Mouse (Mus musculus) midbrain, embryonic 14.5 days (tissue): ENCODE data around the gene Mapk14. TPM values are rescaled to one million over a fixed set of nuclear protein-coding genes. Genes with fewer than 3 reads are reported as not detected.

Experiments used
- ATAC-seq: fragments of 200-750 bp; cut with Nextera tagmentation; 2 replicates; pipeline ENCODE4 v1.8.0; 2017; ENCODE audit warnings: moderate number of reproducible peaks, moderate library complexity; ENCODE audit not compliant: low FRiP score, low TSS enrichment
- DNase-seq: peaks from one replicate; pipeline ENCODE4 v3.0.0-alpha.2; 2015
- H3K27ac ChIP-seq: fragments of 300-500 bp; sonication (generic); replicated peaks from 2 replicates; pipeline ENCODE4 v1.5.1; 2014; ENCODE audit warnings: mild to moderate bottlenecking, low read depth, low read length, moderate library complexity
- H3K27me3 ChIP-seq: fragments of 300-500 bp; sonication (generic); 2 replicates; pipeline ENCODE4 v1.6.1; 2014; ENCODE audit warnings: low read length, control low read depth, mixed read lengths; ENCODE audit not compliant: control insufficient read depth, insufficient read depth
- H3K36me3 ChIP-seq: fragments of 300-500 bp; sonication (generic); 2 replicates; pipeline ENCODE4 v1.6.1; 2014; ENCODE audit warnings: low read length, control low read depth; ENCODE audit not compliant: control insufficient read depth, insufficient read depth
- H3K4me1 ChIP-seq: fragments of 300-500 bp; sonication (generic); 2 replicates; pipeline ENCODE4 v1.6.1; 2014; ENCODE audit warnings: mild to moderate bottlenecking, antibody characterized with exemption, low read length, control low read depth; ENCODE audit not compliant: control insufficient read depth, insufficient read depth
- H3K4me2 ChIP-seq: fragments of 300-500 bp; sonication (generic); 2 replicates; pipeline ENCODE4 v1.6.1; 2014; ENCODE audit warnings: mild to moderate bottlenecking, low read length, moderate library complexity
- H3K4me3 ChIP-seq: fragments of 300-500 bp; sonication (generic); replicated peaks from 2 replicates; pipeline ENCODE4 v1.5.1; 2014; ENCODE audit warnings: low read depth, low read length
- H3K9ac ChIP-seq: fragments of 300-500 bp; sonication (generic); replicated peaks from 2 replicates; pipeline ENCODE4 v1.6.1; 2014; ENCODE audit warnings: mild to moderate bottlenecking, low read length, moderate library complexity
- H3K9me3 ChIP-seq: fragments of 300-500 bp; sonication (generic); 2 replicates; pipeline ENCODE4 v1.6.1; 2016; ENCODE audit warnings: low read length, control low read depth, mixed read lengths; ENCODE audit not compliant: control insufficient read depth
- WGBS: fragments of 180-500 bp; shearing (Covaris S2); extraction: QIAGEN DNeasy Blood & Tissue Kit; methylation state at CpG from one replicate; pipeline ENCODE4 v1.1.7; 2014; 5-methylcytosine and 5-hydroxymethylcytosine counted together
- polyA plus RNA-seq: library from polyadenylated mRNA; unstranded; fragments of >200 nt; fragmentation: Nextera tagmentation; extraction: Ambion mirVana; gene quantifications from 2 replicates; pipeline ENCODE4 v1.2.1, GENCODE M21; 2014

Gene Mapk14
- polyA plus RNA-seq, 1 experiment from 2014 or later, result 32.7 TPM

DNA sequence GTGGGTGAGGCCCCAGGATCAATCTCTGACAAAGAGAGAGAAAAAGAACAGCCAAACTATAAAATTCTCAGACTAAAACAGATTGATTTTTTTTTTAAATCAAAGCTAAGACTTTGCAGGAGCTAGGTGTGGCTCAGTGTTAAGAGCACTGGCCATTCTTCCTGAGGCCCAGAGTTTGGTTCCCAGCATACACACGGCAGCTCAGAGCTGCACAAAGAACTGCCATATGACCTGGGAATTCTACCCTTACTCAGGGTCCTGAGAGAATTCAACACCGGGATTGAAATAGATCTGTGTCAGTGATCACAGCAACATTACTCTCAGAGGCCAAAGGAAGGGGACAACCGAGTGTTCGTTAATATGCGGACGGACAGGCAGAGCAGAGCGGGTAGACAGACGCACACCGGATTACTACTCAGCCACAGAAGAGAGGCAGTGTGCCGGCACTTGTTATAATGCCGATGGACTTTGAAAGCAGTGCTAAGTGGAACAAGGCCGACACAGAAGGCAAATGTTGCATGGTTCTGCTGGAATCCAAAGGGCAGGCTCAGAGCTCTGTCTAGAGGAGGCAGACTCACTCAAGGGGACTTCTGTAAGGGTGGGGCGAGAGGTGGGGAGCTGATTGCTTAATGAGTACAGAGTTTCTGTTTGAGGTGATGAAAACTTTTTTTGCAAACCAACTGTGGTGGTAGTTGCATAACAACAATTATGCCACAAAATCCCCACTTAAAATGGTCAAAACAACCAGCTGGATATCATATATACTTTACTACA lies 8.6 kb upstream of the Mapk14 start:
- Histone ChIP-seq H3K4me2 (no peak overlapping the region), H3K4me3 (no peak overlapping the region), H3K9me3 (no peaks in the 10 kb centered on the region), H3K27ac (no peak overlapping the region), H3K9ac (no peak overlapping the region), H3K4me1 (no peaks in the 10 kb centered on the region), H3K36me3 (no peaks in the 10 kb centered on the region), H3K27me3 (no peaks in the 10 kb centered on the region)
- no peak for DNase-seq
- WGBS, result 65% methylated on average over 13 of the region's 13 CpGs
- no peak for ATAC-seq

DNA sequence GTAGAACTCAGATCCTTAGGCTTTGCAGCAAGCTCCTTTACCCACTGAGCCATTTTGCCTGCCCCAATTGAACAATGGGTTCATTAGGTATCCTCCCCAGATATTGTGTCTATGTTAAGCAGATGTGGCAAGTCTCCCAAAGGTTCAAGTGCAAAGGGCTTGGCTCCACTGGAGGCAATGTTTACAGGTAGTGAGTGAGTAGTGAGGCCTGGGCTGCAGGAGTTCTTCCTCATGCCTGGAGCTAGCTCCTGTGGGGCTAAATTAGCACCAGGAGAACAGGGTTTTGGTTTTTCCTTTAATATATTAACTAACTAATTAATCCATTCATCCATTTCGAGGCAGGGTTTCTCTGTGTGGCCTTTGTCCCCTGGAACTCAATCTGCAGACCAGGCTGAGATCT lies 7.5 kb upstream of the Mapk14 start:
- 73% methylated on average over 1 of the region's 1 CpGs for WGBS
- Histone ChIP-seq H3K9me3 (no peaks in the 10 kb centered on the region), H3K27ac (no peak overlapping the region), H3K4me2 (no peak overlapping the region), H3K36me3 (no peaks in the 10 kb centered on the region), H3K4me3 (no peak overlapping the region), H3K27me3 (no peaks in the 10 kb centered on the region; the same call in 1 of the 2 replicates), H3K9ac (no peak overlapping the region), H3K4me1 (no peaks in the 10 kb centered on the region)
- no peak for DNase-seq
- ATAC-seq, result no peak

DNA sequence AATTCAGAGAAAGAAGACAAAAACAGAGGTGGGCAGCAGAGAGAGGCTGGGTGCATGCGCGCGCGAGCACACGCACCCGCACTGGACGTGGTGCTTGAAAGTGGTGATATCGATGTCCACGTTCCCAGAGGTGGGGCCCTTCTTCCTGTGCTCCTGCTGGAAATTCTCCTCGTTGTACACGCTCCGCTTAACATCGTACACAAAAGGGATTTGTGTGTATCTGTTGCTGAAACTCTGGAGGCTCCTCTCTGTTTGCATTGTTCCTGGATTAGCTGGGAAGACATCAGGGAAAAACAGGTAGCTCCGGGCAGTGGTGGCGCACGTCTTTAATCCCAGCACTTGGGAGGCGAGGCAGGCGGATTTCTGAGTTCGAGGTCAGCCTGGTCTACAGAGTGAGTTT lies 6.5 kb upstream of the Mapk14 start:
- H3K27ac ChIP-seq, result no peak overlapping the region
- no peak overlapping the region for H3K4me3 ChIP-seq
- 54% methylated on average over 19 of the region's 19 CpGs for WGBS
- no peak overlapping the region for H3K4me2 ChIP-seq
- H3K27me3 ChIP-seq, result no peaks in the 10 kb centered on the region; the same call in 1 of the 2 replicates
- H3K9ac ChIP-seq, result no peak overlapping the region
- DNase-seq, result no peak
- no peak for ATAC-seq
- no peaks in the 10 kb centered on the region for H3K36me3 ChIP-seq
- H3K9me3 ChIP-seq, result no peaks in the 10 kb centered on the region
- peaks cover 4% of the 10 kb centered on the region; the same call in 1 of the 2 replicates for H3K4me1 ChIP-seq

DNA sequence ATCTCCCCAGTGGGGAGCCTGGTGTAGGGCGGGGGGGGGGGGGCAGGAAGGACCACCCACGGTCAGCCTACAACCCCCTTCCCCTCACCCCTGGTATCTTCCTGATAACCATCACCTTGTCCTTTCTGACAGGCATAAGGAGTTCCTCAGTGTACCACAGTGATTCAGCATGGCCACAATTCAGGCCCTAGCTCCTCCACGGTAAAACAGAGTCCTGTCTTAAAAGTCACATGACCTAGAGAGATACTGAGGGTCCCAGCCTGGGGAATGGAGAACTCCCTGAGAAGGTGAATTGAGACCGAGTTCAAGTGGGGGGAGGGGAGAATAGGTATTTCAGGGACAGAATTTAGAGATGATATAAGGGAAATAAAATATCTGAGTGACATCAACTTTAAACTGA lies 3.8 kb upstream of the Mapk14 start:
- Histone ChIP-seq H3K36me3 (no peaks in the 10 kb centered on the region), H3K27ac (no peak overlapping the region)

DNA sequence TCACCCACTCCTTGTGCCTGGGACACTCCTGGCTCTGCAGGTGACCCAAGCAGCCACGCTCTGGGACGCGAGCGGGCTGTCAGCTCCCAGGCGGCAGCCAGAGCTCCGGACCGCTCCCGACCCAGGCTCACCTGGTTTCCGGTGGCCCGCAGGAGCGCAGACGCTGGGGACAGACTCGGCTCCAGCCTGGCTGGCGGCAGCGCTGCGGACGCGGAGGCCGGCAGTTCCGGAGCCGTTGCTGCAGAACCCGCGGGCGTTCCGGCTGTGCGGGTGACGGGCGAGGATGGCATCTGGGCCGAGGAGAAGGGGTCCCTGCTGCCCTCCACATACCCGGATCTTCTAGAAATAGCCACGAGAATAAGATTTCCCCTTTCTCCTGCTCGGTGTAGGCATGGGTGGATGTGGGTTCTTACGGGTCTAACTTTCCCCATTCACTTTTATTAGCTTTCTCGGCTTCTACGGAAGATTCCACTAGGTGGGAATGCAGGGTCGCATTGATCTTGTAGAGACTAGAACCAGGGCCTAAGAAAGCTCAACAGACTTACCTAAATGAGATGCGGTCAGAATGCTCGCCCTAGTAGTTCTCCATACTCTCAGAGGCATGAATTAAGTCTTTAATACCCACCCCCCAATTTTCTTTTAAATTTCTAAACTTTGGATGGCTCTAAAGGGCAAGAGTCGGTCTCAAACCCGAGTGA lies 1.4 kb upstream of the Mapk14 start, which contains the start of gene Slc26a8:
Gene Slc26a8 (minus strand): TSS at position 648 of the 698 bp plus-strand sequence.
- WGBS, result 8% methylated on average over 40 of the region's 40 CpGs
- H3K9ac ChIP-seq, result peak within 1 kb of the TSS; percentile 90
- peak; percentile 43 for DNase-seq
- peak within 1 kb of the TSS; percentile 79 for H3K4me2 ChIP-seq
- H3K27ac ChIP-seq, result peak within 1 kb of the TSS; percentile 95
- no peak for ATAC-seq
- peak within 1 kb of the TSS; percentile 95 for H3K4me3 ChIP-seq
- H3K27me3 ChIP-seq, result no peaks in the 10 kb centered on the region; the same call in 1 of the 2 replicates
- H3K36me3 ChIP-seq, result no peaks in the 10 kb centered on the region
- peaks cover 25% of the 10 kb centered on the region for H3K4me1 ChIP-seq
- H3K9me3 ChIP-seq, result no peaks in the 10 kb centered on the region

More for the DNA sequence above, 3.8 kb upstream of the Mapk14 start:
- H3K9me3 ChIP-seq, result no peaks in the 10 kb centered on the region
- H3K9ac ChIP-seq, result no peak overlapping the region
- no peak overlapping the region for H3K4me3 ChIP-seq
- no peaks in the 10 kb centered on the region; the same call in 1 of the 2 replicates for H3K27me3 ChIP-seq
- H3K4me2 ChIP-seq, result no peak overlapping the region
- peaks cover 11% of the 10 kb centered on the region; the same call in 1 of the 2 replicates for H3K4me1 ChIP-seq
- ATAC-seq (no peak), DNase-seq (no peak)
- 54% methylated on average over 4 of the region's 4 CpGs for WGBS

DNA sequence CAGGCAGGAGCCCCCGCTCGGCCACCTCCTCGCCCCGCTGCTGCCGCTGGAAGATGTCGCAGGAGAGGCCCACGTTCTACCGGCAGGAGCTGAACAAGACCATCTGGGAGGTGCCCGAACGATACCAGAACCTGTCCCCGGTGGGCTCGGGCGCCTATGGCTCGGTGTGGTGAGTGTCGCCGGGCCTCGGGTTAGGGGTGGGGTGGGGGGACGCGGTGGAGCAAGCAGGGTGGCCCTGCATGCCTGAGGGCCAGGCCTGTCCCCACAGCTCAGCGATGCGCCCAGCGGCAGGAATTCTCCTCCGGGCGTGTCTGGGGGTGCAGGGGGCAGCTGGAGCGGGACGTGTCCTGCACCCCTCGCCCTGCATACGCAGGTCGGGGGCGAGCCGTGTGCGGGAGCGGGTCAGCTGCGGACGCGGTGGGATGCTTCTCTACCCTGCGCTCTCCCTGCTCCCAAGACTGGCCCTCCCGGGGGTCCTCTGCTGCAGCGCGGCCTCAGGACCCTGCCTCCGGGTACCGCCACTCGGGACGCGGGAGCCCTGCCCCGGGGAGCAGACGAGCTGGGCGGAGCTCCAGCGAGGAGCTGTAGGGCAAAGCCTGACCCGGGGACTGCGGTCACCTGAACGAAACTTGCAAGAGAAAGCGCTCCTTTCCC lies 685 bp downstream of the Mapk14 start:
- H3K9me3 ChIP-seq, result no peaks in the 10 kb centered on the region
- DNase-seq (peak; percentile 68), ATAC-seq (peak; percentile 56)
- H3K4me3 ChIP-seq, result peak overlapping the region; percentile 95
- no peaks in the 10 kb centered on the region for H3K36me3 ChIP-seq
- H3K27me3 ChIP-seq, result no peaks in the 10 kb centered on the region; the same call in 1 of the 2 replicates
- H3K9ac ChIP-seq, result peak overlapping the region; percentile 90
- peak overlapping the region; percentile 95 for H3K27ac ChIP-seq
- WGBS, result under 1% methylated on average over 53 of the region's 53 CpGs
- peak overlapping the region; percentile 70 for H3K4me2 ChIP-seq
- peaks cover 28% of the 10 kb centered on the region for H3K4me1 ChIP-seq

DNA sequence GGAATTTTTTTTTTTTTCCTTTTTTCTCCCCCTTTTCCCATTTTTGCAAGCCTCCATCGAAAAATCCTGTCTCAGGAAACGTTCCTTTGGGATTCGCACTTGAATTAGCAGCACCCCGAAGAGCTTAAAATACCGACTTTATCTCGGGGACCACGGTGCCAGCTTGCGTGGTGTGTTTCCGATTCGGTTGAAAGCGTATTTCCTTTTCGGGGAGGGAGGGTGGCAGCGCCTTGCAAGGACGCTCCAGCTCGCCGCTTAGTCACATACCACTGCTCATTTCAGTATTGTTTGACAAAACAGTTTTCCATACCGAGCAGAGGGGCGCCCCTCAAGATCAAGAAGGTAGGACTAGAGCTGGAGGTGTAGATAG lies 1.2 kb downstream of the Mapk14 start:
- Histone ChIP-seq H3K36me3 (no peaks in the 10 kb centered on the region), H3K4me3 (peak overlapping the region; percentile 95), H3K9me3 (no peaks in the 10 kb centered on the region), H3K27me3 (no peaks in the 10 kb centered on the region; the same call in 1 of the 2 replicates), H3K4me2 (peak overlapping the region; percentile 70), H3K27ac (peak overlapping the region; percentile 95), H3K9ac (peak overlapping the region; percentile 90), H3K4me1 (peaks cover 32% of the 10 kb centered on the region)
- WGBS, result under 1% methylated on average over 18 of the region's 18 CpGs
- no peak for ATAC-seq
- DNase-seq, result peak; percentile 67

DNA sequence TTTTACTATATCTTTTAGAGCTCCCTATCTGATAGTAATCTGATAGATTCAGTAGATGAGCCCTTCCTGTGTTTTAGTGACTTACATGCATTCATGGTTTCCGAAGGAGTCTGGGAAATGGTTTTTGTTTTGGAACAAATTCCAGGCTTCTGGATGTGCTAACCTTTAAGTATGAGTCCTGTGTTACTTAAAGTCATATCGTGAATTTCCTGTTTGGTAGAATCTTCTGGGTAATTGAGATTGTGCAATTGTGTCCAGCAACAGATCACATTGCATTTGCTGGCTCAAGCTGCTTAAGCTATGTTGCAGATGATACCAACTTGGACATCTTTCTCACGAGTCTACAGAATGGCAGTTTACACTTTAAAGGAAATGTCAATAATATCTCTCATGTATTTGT lies 2.0 kb downstream of the Mapk14 start:
- ATAC-seq, result no peak
- Histone ChIP-seq H3K36me3 (no peaks in the 10 kb centered on the region), H3K4me1 (peaks cover 38% of the 10 kb centered on the region), H3K4me3 (peak overlapping the region; percentile 95), H3K27ac (no peak overlapping the region), H3K9ac (peak overlapping the region; percentile 90), H3K9me3 (no peaks in the 10 kb centered on the region), H3K4me2 (peak overlapping the region; percentile 70), H3K27me3 (no peaks in the 10 kb centered on the region; the same call in 1 of the 2 replicates)
- WGBS, result 59% methylated on average over 3 of the region's 3 CpGs
- DNase-seq, result no peak
